Mouse (Mus musculus): ENCODE results near the gene Nfe2l3. TPM values are rescaled to one million over a fixed set of nuclear protein-coding genes. Genes with fewer than 3 reads are reported as not detected.
"Not testable (repeated sequence)": the region's sequence is repeated elsewhere in the genome, so short reads cannot be mapped to it uniquely, and the experiment has no call there.

Gene Nfe2l3
- total RNA-seq (2014; rRNA removed) (15.0 and 29.2 TPM in 2 replicates), polyA plus RNA-seq (2015; fragmentation: Nextera tagmentation; extraction: Ambion mirVana) (11.4 and 11.7 TPM in 2 replicates)

DNA sequence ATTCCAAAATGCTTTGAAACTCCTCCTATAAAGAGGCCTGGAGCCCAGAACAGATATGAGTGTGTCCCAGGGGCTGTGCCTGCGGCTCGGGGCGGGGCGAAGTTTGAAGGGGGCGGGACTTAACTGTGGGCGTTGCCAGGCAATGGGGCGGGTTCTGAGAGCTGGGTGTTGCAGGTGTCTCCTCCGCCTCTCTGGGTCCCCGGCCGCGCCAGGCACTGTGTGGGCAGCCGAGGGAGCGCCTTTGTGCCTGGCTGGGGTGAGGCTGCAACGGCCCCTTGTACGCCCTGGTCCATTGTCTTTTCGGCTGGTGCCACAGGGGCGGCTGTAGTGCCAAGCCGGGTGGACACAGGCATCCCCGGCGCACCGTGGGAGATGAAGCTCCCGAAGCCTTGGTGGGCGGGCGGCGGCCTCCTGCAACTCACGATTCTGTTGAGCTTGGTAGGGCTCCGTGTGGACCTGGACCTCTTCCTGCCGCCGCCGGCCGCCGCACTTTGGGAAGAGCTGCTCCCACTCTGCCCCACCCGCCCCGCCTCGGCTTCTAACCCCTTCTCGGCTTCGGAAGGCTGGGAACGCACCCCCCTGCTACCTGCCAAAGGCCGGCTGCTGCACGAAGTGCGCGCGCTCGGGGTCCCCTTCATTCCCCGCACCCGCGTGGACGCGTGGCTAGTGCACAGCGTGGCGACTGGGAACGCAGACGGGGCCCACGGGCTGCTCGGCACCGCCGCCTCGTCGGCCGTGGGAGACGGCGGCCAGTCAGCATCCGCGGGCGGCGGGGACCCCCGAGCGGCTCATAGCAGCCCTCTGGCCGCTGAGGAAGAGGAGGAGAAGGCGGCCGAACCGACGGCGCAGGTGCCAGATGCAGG is at the start of gene Nfe2l3:
Nfe2l3 (plus strand) TSS at position 136 of the 863 bp plus-strand sequence.
- Histone ChIP-seq H3K9me3 (ENCODE audit: low read length) (no peaks in the 10 kb centered on the region), H3K9ac (peak within 1 kb of the TSS; percentile 67), H3K36me3 (ENCODE audit: insufficient read depth) (no peaks in the 10 kb centered on the region), H3K4me3 (ENCODE audit: low read depth, low read length) (peak within 1 kb of the TSS; percentile 52), H3K27ac (ENCODE audit: low read depth, low read length) (peak within 1 kb of the TSS; percentile 69), H3K4me1 (ENCODE audit: insufficient read depth) (peaks cover 9% of the 10 kb centered on the region; the same call in 1 of the 2 replicates), H3K27me3 (ENCODE audit: insufficient read depth, low read length) (no peaks in the 10 kb centered on the region), H3K4me2 (ENCODE audit: low read depth) (peak within 1 kb of the TSS; percentile 81)
- no peak for TF ChIP-seq CTCF (IDR thresholded peaks at IDR 0.05; ENCODE audit: low read depth)
- ATAC-seq (peak; percentile 63), DNase-seq (peak; percentile 63)
- WGBS: under 1% methylated on average over 63 of the region's 74 CpGs

DNA sequence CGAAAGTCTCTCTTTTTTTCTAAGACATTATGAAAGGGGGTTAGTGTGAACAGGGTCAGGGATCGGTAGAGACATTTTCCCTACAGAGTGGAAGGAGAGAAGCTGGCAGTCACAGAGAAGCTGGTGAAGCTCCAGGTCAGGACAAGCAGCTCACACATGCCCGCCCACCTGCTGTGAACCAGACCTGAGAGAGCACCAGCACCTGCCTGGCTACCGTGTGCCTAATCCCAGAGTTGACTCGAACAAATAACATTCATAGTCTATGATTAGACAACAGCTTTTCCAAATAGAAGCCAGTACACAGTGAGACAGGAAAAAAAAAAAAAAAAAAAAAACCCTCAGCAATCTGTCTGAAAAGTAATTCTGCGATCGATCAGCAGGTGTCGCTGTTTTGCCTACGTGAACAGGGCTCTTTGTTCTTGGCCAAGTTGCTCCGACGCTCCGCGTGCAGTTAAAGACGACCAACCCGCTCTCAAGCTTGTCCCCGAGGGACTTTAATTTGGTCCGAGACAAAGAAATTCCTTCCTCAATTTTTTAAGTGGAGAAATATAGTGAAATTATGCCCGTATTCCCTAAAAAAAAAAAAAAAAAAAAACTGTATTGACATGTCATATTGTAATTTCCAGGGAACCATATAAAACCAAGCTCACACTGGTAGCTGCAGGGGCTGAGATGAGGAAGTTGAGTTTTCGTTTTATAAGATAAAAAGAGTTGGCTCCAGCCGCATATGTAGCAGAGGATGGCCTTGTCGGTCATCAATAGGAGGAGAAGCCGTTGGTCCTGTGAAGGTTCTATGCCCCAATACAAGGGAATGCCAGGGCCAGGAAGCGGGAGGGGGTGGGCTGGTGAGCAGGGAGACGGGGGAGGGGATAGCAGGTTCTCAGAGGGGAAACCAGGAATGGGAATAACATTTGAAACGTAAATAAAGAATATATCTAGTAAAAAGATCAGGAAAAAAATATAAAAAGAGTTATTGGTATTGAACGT is 48.4 kb upstream of the Nfe2l3 start:
- H3K9me3 ChIP-seq (ENCODE audit: low read length): no peaks in the 10 kb centered on the region
- H3K9ac ChIP-seq: peak overlapping the region; percentile 31; the same call in 1 of the 2 replicates
- no peaks in the 10 kb centered on the region for H3K27me3 ChIP-seq (ENCODE audit: insufficient read depth, low read length)
- H3K36me3 ChIP-seq (ENCODE audit: insufficient read depth): no peaks in the 10 kb centered on the region
- peak overlapping the region; percentile 23 for H3K4me2 ChIP-seq (ENCODE audit: low read depth)
- TF ChIP-seq CTCF (IDR thresholded peaks at IDR 0.05; ENCODE audit: low read depth): peak; percentile 83
- DNase-seq (peak; percentile 98), ATAC-seq (peak; percentile 58)
- peaks cover 3% of the 10 kb centered on the region; the same call in 1 of the 2 replicates for H3K4me1 ChIP-seq (ENCODE audit: insufficient read depth)
- H3K4me3 ChIP-seq (ENCODE audit: low read depth, low read length): no peak overlapping the region
- peak overlapping the region; percentile 74 for H3K27ac ChIP-seq (ENCODE audit: low read depth, low read length)
- 13% methylated on average over 26 of the region's 26 CpGs for WGBS

DNA sequence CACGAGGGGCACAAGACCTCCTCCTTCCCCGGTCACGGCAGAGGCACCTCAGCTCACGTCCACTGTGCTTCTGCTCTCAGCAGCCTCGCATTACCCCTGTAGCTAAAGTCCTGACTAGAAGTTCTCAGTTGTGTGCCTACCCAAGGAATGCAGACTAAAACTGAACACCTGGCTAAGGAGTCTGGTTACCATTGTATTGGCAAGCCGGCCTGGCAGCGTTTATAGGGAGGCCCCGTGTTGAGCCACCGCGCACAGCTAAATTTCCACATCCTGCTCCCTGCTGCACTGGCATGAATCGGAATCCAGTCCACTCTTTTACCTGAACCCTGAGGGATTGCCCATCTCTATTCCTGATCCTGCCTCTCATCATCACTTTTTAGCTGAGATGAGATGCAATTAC is 42.0 kb upstream of the Nfe2l3 start:
- ATAC-seq (no peak), DNase-seq (no peak)
- Histone ChIP-seq H3K4me3 (ENCODE audit: low read depth, low read length) (no peak overlapping the region), H3K36me3 (ENCODE audit: insufficient read depth) (no peaks in the 10 kb centered on the region), H3K27ac (ENCODE audit: low read depth, low read length) (no peak overlapping the region), H3K9me3 (ENCODE audit: low read length) (no peaks in the 10 kb centered on the region), H3K9ac (no peak overlapping the region), H3K4me2 (ENCODE audit: low read depth) (no peak overlapping the region), H3K4me1 (ENCODE audit: insufficient read depth) (no peaks in the 10 kb centered on the region), H3K27me3 (ENCODE audit: insufficient read depth, low read length) (no peaks in the 10 kb centered on the region)
- TF ChIP-seq CTCF (IDR thresholded peaks at IDR 0.05; ENCODE audit: low read depth): no peak
- WGBS: 71% methylated on average over 11 of the region's 11 CpGs

DNA sequence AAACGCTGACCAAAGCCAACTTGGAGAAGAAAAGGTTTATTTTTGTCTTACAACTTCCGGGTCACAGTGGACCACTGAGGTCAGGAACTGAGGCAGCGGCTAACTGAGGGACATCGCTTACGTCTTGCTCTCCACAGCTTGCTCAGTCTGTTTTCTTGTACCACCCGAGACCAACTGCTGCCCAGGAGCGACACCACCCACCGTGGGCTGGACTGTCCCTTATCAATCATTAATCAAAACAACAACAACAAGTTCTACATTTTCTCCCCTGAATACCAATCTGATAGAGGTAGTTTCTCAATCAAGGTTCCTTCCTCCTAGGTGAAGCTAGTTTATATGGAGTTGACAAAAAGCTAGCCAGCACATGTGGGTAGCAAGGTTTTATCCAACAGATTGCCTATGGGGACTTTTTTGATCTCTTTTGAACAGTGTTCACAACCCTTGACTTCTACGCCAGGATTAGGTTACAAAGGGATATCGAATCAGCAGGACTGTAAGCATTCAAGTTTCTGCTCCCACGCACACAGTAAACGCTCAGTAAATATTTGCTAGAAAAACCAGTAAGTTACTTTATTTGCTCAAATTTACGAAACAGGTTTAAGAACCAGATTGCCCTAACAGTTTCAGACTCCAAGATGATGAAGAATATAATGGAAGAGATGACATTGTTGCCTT is 40.5 kb upstream of the Nfe2l3 start:
- H3K4me2 ChIP-seq (ENCODE audit: low read depth): no peak overlapping the region
- H3K27me3 ChIP-seq (ENCODE audit: insufficient read depth, low read length): no peaks in the 10 kb centered on the region
- H3K9ac ChIP-seq: no peak overlapping the region
- 74% methylated on average over 13 of the region's 13 CpGs for WGBS
- no peak overlapping the region for H3K27ac ChIP-seq (ENCODE audit: low read depth, low read length)
- ATAC-seq (no peak), DNase-seq (no peak)
- no peaks in the 10 kb centered on the region for H3K9me3 ChIP-seq (ENCODE audit: low read length)
- no peak for TF ChIP-seq CTCF (IDR thresholded peaks at IDR 0.05; ENCODE audit: low read depth)
- no peak overlapping the region for H3K4me3 ChIP-seq (ENCODE audit: low read depth, low read length)
- no peaks in the 10 kb centered on the region for H3K36me3 ChIP-seq (ENCODE audit: insufficient read depth)
- no peaks in the 10 kb centered on the region for H3K4me1 ChIP-seq (ENCODE audit: insufficient read depth)

DNA sequence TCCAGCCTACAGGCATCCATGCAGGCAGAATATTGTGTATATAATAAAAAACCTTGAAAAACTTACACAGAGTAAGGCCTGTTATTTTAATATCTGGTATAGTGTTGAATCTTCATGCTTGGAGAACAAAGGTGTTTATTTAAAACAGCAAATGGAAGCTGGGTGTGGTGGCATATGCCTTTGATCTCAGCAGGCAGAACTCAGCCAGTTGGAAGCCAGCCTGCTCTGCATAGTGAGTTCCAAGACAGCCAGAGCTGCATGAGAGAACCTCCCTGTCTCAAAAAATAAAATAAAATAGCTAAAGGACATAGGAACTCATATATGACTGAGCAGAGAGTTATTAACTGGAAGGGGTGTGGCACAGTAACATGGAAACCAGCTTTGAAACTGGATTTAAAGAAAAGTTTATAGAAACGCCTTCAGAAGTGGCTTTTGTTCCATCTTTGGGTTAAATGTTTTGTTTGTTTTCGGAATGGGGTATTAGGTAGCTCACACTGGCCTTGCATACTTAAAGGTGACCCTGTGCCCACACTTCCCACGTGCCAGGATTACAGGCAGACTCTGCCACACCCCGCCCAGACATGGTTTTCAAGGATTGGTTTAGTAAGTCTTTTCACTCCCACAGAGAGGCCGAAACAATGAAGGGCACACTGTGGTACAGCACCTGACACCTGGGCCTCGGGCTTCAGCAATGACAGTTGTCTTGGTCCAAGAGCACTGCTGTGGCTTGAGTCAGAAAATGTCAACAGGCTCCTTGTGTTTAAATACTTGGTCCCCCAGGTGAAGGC is 38.9 kb upstream of the Nfe2l3 start:
- no peak for TF ChIP-seq CTCF (IDR thresholded peaks at IDR 0.05; ENCODE audit: low read depth)
- Histone ChIP-seq H3K4me1 (ENCODE audit: insufficient read depth) (no peaks in the 10 kb centered on the region), H3K9me3 (ENCODE audit: low read length) (no peaks in the 10 kb centered on the region), H3K27ac (ENCODE audit: low read depth, low read length) (no peak overlapping the region), H3K9ac (no peak overlapping the region), H3K4me2 (ENCODE audit: low read depth) (no peak overlapping the region), H3K27me3 (ENCODE audit: insufficient read depth, low read length) (no peaks in the 10 kb centered on the region), H3K4me3 (ENCODE audit: low read depth, low read length) (no peak overlapping the region), H3K36me3 (ENCODE audit: insufficient read depth) (no peaks in the 10 kb centered on the region)
- WGBS: 57% methylated on average over 6 of the region's 6 CpGs
- no peak for ATAC-seq
- peak; percentile 39 for DNase-seq

DNA sequence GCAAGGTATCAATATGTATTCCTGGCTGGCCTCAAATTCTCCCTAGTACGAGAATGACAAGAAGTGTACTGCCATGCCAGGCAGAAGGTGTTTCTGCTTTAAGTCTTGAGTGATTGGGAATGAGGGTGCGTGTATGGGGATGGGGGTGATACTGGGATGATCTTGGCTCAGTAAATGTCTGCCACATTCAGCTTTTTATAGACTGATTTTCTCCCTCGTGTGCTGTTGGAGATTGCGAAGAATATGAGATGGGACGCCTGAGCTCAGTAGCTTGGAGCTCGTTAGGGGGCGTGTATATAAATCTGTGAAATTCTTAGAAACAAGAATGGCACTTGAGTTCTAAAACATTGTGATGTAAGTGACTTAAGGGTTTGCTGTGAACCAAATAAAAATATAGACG is 38.1 kb upstream of the Nfe2l3 start:
- H3K36me3 ChIP-seq (ENCODE audit: insufficient read depth); H3K4me3 ChIP-seq (ENCODE audit: low read depth, low read length); H3K4me1 ChIP-seq (ENCODE audit: insufficient read depth); H3K27ac ChIP-seq (ENCODE audit: low read depth, low read length); DNase-seq; H3K9ac ChIP-seq; H3K9me3 ChIP-seq (ENCODE audit: low read length); H3K27me3 ChIP-seq (ENCODE audit: insufficient read depth, low read length); H3K4me2 ChIP-seq (ENCODE audit: low read depth): not testable (repeated sequence)
- peak; percentile 74 for ATAC-seq
- WGBS: 57% methylated on average over 8 of the region's 8 CpGs

DNA sequence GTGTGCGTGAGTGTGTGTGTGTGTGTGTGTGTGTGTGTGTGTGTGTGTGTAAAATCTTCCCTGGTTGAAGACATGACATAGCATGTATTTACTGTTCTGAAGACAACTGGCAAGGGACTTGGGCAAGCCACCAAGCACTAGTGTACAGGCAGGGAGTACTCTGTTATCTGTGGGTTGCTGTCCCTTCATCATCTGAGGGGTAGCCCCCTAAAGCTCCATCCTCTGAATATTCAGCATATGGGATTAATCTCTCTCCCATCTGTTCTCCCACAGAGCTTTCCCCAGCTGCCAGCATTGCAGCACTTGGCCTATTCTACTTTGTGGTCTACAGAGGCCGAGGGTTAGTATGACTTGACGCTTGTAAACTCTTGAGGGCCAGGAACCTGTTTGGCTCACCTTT is 37.5 kb upstream of the Nfe2l3 start:
- WGBS: 73% methylated on average over 3 of the region's 3 CpGs
- not testable (repeated sequence) for H3K9me3 ChIP-seq (ENCODE audit: low read length); H3K27ac ChIP-seq (ENCODE audit: low read depth, low read length); DNase-seq; H3K36me3 ChIP-seq (ENCODE audit: insufficient read depth); H3K9ac ChIP-seq; H3K4me3 ChIP-seq (ENCODE audit: low read depth, low read length); H3K27me3 ChIP-seq (ENCODE audit: insufficient read depth, low read length); H3K4me2 ChIP-seq (ENCODE audit: low read depth); H3K4me1 ChIP-seq (ENCODE audit: insufficient read depth)
- peak; percentile 64 for ATAC-seq

Data from forebrain, postnatal 0 days (tissue).